Mouse (Mus musculus) layer of hippocampus, postnatal 25 days (tissue): ENCODE measurements around the gene Pdhb. TPM values are rescaled to one million over a fixed set of nuclear protein-coding genes. Genes with fewer than 3 reads are reported as not detected.
A peak's percentile ranks its signal among the peaks of the same experiment; 100 is the strongest.

Source experiments
- DNase-seq, 2 experiments: peaks; one replicate each; pipeline ENCODE4 v3.0.0; 2022; ENCODE audit warnings: mixed read lengths in 2 of 2, low spot score in 1 of 2; ENCODE audit errors: extremely low spot score in 1 of 2
- total RNA-seq, 2 experiments: library from RNA; stranded (reverse); gene quantifications; 2 replicates each; pipeline ENCODE4 v1.2.3; 2021

Gene Pdhb
- 100 to 1,000 TPM; 184 to 202 TPM for total RNA-seq

- peak; percentile 91 to 94 for DNase-seq
These were observed at the start of gene Pdhb for GRCm38 (mm10) chr14:8172507-8173410. Gene Pdhb (minus strand): TSS chr14:8173025.

DNA sequence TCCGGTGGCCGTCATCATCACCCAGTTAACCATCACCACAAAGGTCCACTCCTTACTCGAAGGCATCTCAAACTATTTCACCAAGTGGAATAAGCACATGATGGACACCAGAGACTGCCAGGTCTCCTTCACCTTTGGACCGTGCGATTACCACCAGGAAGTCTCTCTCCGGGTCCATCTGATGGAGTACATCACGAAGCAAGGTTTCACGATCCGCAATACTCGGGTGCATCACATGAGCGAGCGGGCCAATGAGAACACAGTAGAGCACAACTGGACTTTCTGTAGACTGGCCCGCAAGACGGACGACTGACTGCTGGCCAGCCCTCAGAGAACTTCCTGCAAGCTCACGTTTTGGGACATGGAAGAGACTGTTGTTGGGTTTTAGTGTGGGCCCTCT lies 49.7 kb upstream of the Pdhb start:
- DNase-seq = no peak

GRCm38 (mm10) chr14:8220912-8221311 lies 48.1 kb upstream of the Pdhb start:
- no peak for DNase-seq

- DNase-seq = no peak
These were observed 47.5 kb upstream of the Pdhb start for GRCm38 (mm10) chr14:8220306-8220705.

DNA sequence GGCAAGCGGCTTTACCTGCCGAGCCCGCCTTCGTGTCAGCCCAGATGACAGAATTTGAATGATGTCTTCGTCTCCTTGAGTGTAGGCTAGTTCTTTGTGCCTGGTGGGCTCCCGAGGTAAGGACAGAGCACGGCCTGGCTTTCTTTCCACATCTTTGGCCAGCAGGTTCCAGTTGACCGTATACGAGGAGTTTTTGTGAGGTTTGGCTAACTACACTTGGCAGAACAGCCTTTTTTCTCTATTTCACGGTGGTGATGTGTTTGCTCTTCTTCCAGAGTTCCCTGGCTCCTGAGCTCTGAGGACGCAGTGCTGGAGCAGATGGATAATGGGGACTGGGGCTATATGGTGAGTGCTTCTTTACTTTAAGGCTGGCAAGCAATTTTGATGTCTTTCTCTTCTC lies 47.1 kb upstream of the Pdhb start:
- DNase-seq = no peak

DNA sequence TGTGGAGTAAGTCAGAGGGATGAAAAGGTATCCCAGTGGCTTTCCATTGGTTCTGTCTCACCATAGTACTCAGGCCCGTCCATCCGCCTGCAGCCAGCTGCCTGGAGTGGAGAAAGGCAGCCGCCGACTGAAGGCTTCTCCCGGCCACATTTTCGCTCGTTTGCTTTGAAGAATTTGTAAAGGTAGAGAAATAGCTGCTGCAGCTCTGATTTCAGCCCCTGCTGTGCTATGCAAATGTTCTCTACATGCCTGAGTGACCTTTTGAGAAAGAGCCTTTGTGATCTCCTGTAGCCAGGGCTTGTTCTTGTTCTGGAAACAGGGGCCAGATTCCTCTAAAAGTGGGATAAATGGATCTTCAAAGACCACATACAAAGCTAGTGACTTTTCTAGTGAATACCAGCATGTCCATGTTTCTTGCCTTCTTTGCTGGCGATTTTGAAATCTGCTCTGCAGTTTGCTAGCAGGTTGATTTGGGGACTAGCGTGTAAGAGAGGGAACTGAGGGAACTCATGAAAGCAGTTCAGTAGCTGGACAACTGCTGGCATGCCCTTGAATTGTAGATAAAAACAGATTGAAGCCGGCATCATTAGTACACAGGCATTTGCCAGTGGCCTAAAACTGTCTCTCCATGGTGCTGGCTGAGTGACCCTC lies 46.0 kb upstream of the Pdhb start:
- DNase-seq = no peak

- DNase-seq = no peak
These were observed 45.4 kb upstream of the Pdhb start for GRCm38 (mm10) chr14:8218238-8218637.

GRCm38 (mm10) chr14:8216100-8216499 lies 43.3 kb upstream of the Pdhb start:
- no peak for DNase-seq

DNA sequence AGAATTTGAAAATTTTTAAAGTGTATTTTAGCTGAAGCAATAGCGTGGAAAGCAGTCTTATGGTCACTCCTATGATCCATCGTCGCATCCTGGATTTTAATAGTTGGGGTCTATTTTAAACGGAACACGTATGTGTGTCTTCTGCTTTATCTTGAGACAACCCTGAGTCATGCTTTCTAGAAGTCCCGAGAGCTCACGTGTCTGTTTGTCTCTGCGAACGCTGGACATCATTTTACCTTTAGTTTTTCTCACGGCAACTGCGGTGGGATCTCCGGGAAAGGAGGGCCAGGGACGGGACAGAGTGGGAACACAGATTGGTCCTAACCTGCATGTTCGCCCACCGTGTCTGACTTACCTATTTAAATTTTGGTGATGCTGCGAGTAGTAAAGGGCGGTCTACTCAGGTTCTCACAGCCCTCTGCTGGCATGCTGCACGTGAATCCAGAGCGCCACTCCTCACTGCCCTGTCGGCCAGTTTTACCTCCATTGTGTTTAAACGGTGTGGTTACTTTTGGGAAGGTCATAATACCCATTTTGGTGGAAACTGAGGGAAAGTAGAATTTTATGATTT lies 42.5 kb upstream of the Pdhb start:
- DNase-seq = no peak

DNA sequence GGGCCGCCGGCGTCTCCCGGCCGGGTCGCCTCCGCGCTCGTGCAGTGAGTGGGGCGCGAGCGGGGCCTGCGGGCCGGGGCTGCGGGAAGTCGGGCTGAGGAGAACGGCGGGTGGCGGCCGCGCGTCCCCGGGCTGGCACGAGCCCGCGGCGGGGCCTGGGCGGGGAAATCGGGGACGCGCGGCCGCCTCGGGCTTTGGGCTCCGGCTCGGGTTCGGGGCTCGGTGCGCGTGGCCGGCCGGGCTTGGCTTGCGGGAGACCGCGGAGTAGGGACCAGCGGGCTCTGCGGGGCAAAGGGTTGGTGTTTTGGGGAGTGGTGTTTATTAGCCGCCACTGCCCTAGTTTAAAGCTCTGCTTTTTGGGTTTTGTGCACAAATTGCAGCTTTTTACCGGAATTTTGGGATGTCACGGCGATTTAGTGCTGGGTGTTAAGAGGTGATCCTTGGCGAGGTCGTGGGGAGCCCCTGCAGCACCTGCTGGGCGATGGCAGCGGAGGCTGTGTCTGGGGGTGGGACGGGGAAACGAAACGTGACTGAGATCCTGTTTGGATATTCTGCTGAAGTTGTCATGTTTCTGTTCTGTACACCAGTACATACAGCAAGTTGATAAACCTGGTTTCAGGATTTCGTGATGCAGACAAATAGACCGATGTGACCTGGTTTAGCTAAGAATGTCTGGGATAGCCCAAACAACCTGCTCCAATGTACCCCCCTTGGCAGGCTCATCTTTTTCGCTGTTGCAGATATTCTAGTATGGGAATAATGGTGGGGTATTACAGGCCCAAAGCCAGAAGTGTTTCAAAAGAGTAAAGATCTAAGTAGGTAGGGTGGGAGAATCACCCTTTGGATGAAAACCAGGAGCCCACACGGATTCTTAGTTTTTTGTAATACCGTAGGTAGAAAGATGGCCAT lies 41.7 kb upstream of the Pdhb start:
- peak in 1 of 2 experiments; percentile 71 for DNase-seq

DNA sequence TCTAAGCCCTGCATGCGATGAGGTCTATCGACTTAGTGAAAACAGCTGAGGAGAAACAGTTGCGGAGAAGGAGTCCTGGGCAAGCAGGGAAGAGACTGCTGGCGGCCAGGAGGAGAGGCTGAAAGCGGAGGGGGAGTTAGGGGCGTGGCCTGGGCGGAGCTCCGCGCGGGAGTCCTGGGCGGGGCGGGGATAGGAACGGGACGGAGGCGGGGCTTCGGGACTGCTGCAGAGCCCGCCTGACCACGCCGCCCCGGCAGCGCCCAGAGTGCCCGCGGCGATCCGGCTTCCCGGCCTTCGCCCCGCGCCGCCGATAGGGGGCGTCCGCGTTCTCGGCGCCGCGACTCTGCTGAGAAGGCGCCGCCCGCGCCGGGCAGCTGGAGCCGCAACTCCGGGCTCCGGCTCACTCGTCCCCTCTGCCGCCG lies 41.0 kb upstream of the Pdhb start, which contains the start of gene Kctd6:
Kctd6 (plus strand) TSS at position 338 of the 422 bp plus-strand sequence.
- DNase-seq = peak; percentile 88 to 97

GRCm38 (mm10) chr14:8212996-8213395 lies 40.2 kb upstream of the Pdhb start:
- DNase-seq = no peak

DNA sequence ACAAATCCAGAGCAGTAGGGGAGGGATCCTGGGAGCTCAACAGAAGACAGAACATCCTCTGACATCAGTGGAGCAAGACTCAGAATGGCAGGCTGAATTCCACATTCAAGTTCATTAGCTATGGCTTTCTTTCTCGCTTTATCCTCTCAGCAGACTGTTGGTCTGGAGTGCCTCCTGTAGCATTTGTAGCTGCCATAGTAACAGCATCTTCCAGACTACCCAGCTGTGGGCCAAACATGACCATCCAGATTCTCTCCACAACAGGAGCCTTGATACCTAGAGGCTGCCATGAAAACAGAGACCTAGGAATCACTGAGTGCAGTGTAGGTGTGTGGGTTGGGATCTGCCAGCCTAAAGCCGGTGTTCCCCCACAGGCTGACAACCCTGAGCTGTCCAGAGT lies 37.1 kb upstream of the Pdhb start:
- no peak for DNase-seq

GRCm38 (mm10) chr14:8208876-8209275 lies 36.1 kb upstream of the Pdhb start:
- DNase-seq = peak; percentile 51 to 64

DNA sequence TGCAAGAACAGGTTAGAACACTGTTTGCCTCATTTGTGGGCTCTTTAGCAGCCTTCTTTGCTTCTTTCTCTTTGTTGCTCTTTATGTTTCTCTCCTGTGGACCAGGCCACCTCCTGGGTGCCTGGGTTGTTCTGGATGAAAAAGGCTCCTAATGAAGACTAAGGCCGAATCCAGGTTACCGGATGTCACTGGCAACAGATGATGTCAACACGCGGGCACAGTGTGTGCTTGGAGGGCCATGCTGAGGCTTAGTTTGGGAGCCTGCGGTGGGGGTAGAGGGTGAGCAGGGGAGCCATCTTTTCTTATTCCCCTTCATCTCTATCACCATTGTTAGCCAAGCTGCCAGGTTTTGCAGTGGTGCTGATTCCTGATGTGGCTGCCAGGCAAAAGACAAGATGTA lies 34.7 kb upstream of the Pdhb start:
- no peak for DNase-seq

- DNase-seq = no peak
These were observed 34.3 kb upstream of the Pdhb start for GRCm38 (mm10) chr14:8207105-8207504.

DNA sequence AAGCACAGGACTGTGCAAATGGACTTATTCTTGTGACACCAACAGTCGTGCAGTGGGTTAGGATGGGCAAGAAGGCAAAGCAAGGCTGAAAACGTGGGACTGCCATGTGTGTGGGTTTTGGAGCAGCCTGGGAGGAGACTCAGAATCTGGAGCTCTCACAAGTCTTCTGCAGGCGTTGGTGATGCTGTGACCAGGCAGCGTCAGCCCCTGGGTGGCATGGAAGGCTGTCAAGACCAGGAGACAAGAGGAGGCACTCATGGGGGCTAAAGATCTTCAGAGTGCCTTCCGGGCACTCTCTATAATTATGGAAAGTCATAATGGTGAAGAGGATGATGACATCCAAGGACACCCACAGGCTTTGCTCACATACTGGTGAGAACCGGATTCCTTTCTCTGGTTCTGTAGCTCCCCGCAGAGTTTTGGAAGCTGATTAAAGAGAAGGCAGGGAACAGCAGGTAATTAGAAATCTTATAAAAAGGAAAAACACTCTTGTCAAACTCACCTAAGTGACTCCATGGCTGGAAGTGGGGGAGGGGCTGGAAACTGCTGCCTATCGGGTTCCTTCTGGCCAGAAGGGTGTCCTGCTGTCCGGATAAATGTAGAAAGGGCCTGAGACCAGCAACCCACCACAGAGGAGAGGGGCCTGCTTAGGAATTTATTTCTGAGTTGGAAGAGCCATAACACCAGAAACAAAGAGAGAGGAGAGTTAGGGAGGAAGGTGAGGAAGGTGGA lies 33.5 kb upstream of the Pdhb start:
- no peak for DNase-seq

- DNase-seq = no peak
These were observed 28.9 kb upstream of the Pdhb start for GRCm38 (mm10) chr14:8201715-8202114.

DNA sequence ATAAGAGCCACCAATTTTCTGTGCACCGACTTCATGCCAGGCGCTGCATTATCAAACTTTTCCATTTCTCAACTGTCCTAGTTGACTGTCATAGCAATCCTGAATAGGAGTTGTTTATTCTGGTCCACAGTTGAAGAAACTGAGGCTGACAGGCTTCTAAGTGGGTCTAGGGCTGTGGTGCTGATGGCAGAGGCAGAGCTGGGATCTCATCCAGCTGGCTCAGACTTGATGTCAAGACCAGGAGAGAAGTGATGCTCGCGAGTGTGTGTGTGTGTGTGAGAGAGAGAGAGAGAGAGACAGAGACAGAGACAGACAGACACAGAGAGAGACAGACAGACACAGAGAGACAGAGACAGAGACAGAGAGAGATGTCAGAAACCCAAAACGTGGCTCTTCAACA lies 27.9 kb upstream of the Pdhb start:
- DNase-seq = no peak

GRCm38 (mm10) chr14:8192727-8193126 lies 19.9 kb upstream of the Pdhb start:
- no peak for DNase-seq
